Mouse (Mus musculus) fibroblast of lung, adult 2 months (primary cell): ENCODE measurements around the gene Stk19.
"Not testable (repeated sequence)": the region's sequence is repeated elsewhere in the genome, so short reads cannot be mapped to it uniquely, and the experiment has no call there.

ENCODE experiments used
- DNase-seq: peaks from one replicate; pipeline ENCODE4 v3.0.0-alpha.2; 2011; ENCODE audit warnings: low read depth

Stk19 gene

GRCm38 (mm10) chr17:34840736-34841307, 4.1 kb upstream of the Stk19 start:
- DNase-seq, result no peak

GRCm38 (mm10) chr17:34838785-34839184, 2.0 kb upstream of the Stk19 start:
- no peak for DNase-seq

GRCm38 (mm10) chr17:34837464-34838324, 949 bp upstream of the Stk19 start:
- no peak for DNase-seq

- DNase-seq, result no peak
Observed at GRCm38 (mm10) chr17:34836155-34836855, 440 bp downstream of the Stk19 start.

GRCm38 (mm10) chr17:34830776-34831175, 6.0 kb downstream of the Stk19 start:
- not testable (repeated sequence) for DNase-seq

- DNase-seq, result no peak
Observed at GRCm38 (mm10) chr17:34814818-34815370, 21.9 kb downstream of the Stk19 start.

- DNase-seq, result not testable (repeated sequence)
Observed at GRCm38 (mm10) chr17:34813747-34814146, 23.0 kb downstream of the Stk19 start.

GRCm38 (mm10) chr17:34811275-34811674, 25.5 kb downstream of the Stk19 start:
- DNase-seq, result no peak

- DNase-seq, result not testable (repeated sequence)
Observed at GRCm38 (mm10) chr17:34810811-34811210, 25.9 kb downstream of the Stk19 start.

GRCm38 (mm10) chr17:34810411-34810810, 26.3 kb downstream of the Stk19 start:
- not testable (repeated sequence) for DNase-seq

- no peak for DNase-seq
Observed at GRCm38 (mm10) chr17:34808599-34809205, 28.0 kb downstream of the Stk19 start.

GRCm38 (mm10) chr17:34807176-34807575, 29.6 kb downstream of the Stk19 start:
- no peak for DNase-seq

- no peak for DNase-seq
Observed at GRCm38 (mm10) chr17:34804871-34805562, 31.7 kb downstream of the Stk19 start.

- DNase-seq, result not testable (repeated sequence)
Observed at GRCm38 (mm10) chr17:34804301-34804700, 32.4 kb downstream of the Stk19 start, which contains the start of gene Cyp21a1. Gene Cyp21a1, minus strand, starts transcription at chr17:34804561.

- DNase-seq, result not testable (repeated sequence)
Observed at GRCm38 (mm10) chr17:34803367-34803766, 33.4 kb downstream of the Stk19 start.

GRCm38 (mm10) chr17:34802756-34803155, 34.0 kb downstream of the Stk19 start:
- DNase-seq, result not testable (repeated sequence)

GRCm38 (mm10) chr17:34800781-34801305, 35.9 kb downstream of the Stk19 start:
- not testable (repeated sequence) for DNase-seq

- DNase-seq, result no peak
Observed at GRCm38 (mm10) chr17:34799531-34799925, 37.2 kb downstream of the Stk19 start.

GRCm38 (mm10) chr17:34798866-34799530, 37.7 kb downstream of the Stk19 start:
- DNase-seq, result no peak

- not testable (repeated sequence) for DNase-seq
Observed at GRCm38 (mm10) chr17:34798071-34798470, 38.7 kb downstream of the Stk19 start.
